Mouse (Mus musculus): ENCODE measurements around the gene Agtpbp1. TPM values are rescaled to one million over a fixed set of nuclear protein-coding genes. Genes with fewer than 3 reads are reported as not detected.
A peak's percentile ranks its signal among the peaks of the same experiment; 100 is the strongest.

Agtpbp1 gene
- polyA plus RNA-seq, 1 experiment from 2014 or later, result 9.3 TPM

- 0 out of 2 replicates have a peak, but pooled peaks cover 3% of the 10 kb centered on the region for H3K36me3 ChIP-seq
- H3K27me3 ChIP-seq, result no peaks in the 10 kb centered on the region
- 79% methylated on average over 1 of the region's 1 CpGs for WGBS
Observed at GRCm38 (mm10) chr13:59456203-59456602, 128.8 kb downstream of the Agtpbp1 start.

GRCm38 (mm10) chr13:59454001-59454785 lies 130.8 kb downstream of the Agtpbp1 start:
- ATAC-seq (ENCODE audit: insufficient number of reproducible peaks, insufficient read depth, low FRiP score, low TSS enrichment, low read depth), result no peak
- 90% methylated on average over 11 of the region's 11 CpGs for WGBS

More at GRCm38 (mm10) chr13:59456203-59456602, 128.8 kb downstream of the Agtpbp1 start:
- no peak for ATAC-seq (ENCODE audit: insufficient number of reproducible peaks, insufficient read depth, low FRiP score, low TSS enrichment, low read depth)
- Histone ChIP-seq H3K9me3 (no peaks in the 10 kb centered on the region), H3K4me1 (replicated peaks) (peaks cover 32% of the 10 kb centered on the region), H3K9ac (replicated peaks) (no peak overlapping the region), H3K27ac (no peak overlapping the region), H3K4me3 (replicated peaks) (no peak overlapping the region), H3K4me2 (no peak overlapping the region)

GRCm38 (mm10) chr13:59453582-59453981 lies 131.4 kb downstream of the Agtpbp1 start:
- no peak for ATAC-seq (ENCODE audit: insufficient number of reproducible peaks, insufficient read depth, low FRiP score, low TSS enrichment, low read depth)
- H3K27ac ChIP-seq, result peak overlapping the region; percentile 86

More at GRCm38 (mm10) chr13:59454001-59454785, 130.8 kb downstream of the Agtpbp1 start:
- Histone ChIP-seq H3K4me3 (replicated peaks) (no peak overlapping the region), H3K27ac (peak overlapping the region; percentile 86; the same call in 1 of the 2 replicates), H3K4me1 (replicated peaks) (peaks cover 32% of the 10 kb centered on the region), H3K27me3 (no peaks in the 10 kb centered on the region), H3K9ac (replicated peaks) (no peak overlapping the region), H3K4me2 (no peak overlapping the region), H3K36me3 (no peaks in the 10 kb centered on the region; the same call in 1 of the 2 replicates), H3K9me3 (no peaks in the 10 kb centered on the region)

GRCm38 (mm10) chr13:59453045-59453444 lies 132.0 kb downstream of the Agtpbp1 start:
- Histone ChIP-seq H3K27ac (peak overlapping the region; percentile 86), H3K4me2 (no peak overlapping the region), H3K4me1 (replicated peaks) (peaks cover 29% of the 10 kb centered on the region), H3K27me3 (no peaks in the 10 kb centered on the region), H3K4me3 (replicated peaks) (no peak overlapping the region), H3K36me3 (no peaks in the 10 kb centered on the region; the same call in 1 of the 2 replicates), H3K9ac (replicated peaks) (no peak overlapping the region), H3K9me3 (no peaks in the 10 kb centered on the region)
- ATAC-seq (ENCODE audit: insufficient number of reproducible peaks, insufficient read depth, low FRiP score, low TSS enrichment, low read depth), result no peak
- WGBS, result 39% methylated on average over 2 of the region's 2 CpGs

More at GRCm38 (mm10) chr13:59453582-59453981, 131.4 kb downstream of the Agtpbp1 start:
- 71% methylated on average over 6 of the region's 6 CpGs for WGBS
- no peak overlapping the region for H3K4me3 ChIP-seq (replicated peaks)
- H3K9me3 ChIP-seq, result no peaks in the 10 kb centered on the region
- H3K36me3 ChIP-seq, result no peaks in the 10 kb centered on the region; the same call in 1 of the 2 replicates
- H3K4me1 ChIP-seq (replicated peaks), result peaks cover 32% of the 10 kb centered on the region
- no peaks in the 10 kb centered on the region for H3K27me3 ChIP-seq
- no peak overlapping the region for H3K4me2 ChIP-seq
- H3K9ac ChIP-seq (replicated peaks), result no peak overlapping the region

- WGBS, result 89% methylated on average over 10 of the region's 10 CpGs
- H3K4me2 ChIP-seq, result no peak overlapping the region
- no peak overlapping the region for H3K4me3 ChIP-seq (replicated peaks)
- ATAC-seq (ENCODE audit: insufficient number of reproducible peaks, insufficient read depth, low FRiP score, low TSS enrichment, low read depth), result no peak
- H3K4me1 ChIP-seq (replicated peaks), result peaks cover 27% of the 10 kb centered on the region
- H3K36me3 ChIP-seq, result no peaks in the 10 kb centered on the region; the same call in 1 of the 2 replicates
- H3K9ac ChIP-seq (replicated peaks), result no peak overlapping the region
- no peak overlapping the region for H3K27ac ChIP-seq
- H3K9me3 ChIP-seq, result no peaks in the 10 kb centered on the region
- no peaks in the 10 kb centered on the region for H3K27me3 ChIP-seq
Observed at GRCm38 (mm10) chr13:59450840-59451239, 134.2 kb downstream of the Agtpbp1 start.

GRCm38 (mm10) chr13:59447130-59447529 lies 137.9 kb downstream of the Agtpbp1 start:
- Histone ChIP-seq H3K9me3 (no peaks in the 10 kb centered on the region), H3K27me3 (no peaks in the 10 kb centered on the region), H3K27ac (no peak overlapping the region), H3K4me3 (replicated peaks) (no peak overlapping the region), H3K36me3 (no peaks in the 10 kb centered on the region; the same call in 1 of the 2 replicates), H3K9ac (replicated peaks) (no peak overlapping the region), H3K4me1 (replicated peaks) (peaks cover 2% of the 10 kb centered on the region; the same call in 1 of the 2 replicates), H3K4me2 (no peak overlapping the region)
- ATAC-seq (ENCODE audit: insufficient number of reproducible peaks, insufficient read depth, low FRiP score, low TSS enrichment, low read depth), result no peak
- 77% methylated on average over 7 of the region's 7 CpGs for WGBS

- no peak overlapping the region for H3K9ac ChIP-seq (replicated peaks)
- H3K27me3 ChIP-seq, result no peaks in the 10 kb centered on the region
- 82% methylated on average over 5 of the region's 5 CpGs for WGBS
- no peak overlapping the region for H3K4me2 ChIP-seq
- no peak overlapping the region for H3K27ac ChIP-seq
- ATAC-seq (ENCODE audit: insufficient number of reproducible peaks, insufficient read depth, low FRiP score, low TSS enrichment, low read depth), result no peak
- no peak overlapping the region for H3K4me3 ChIP-seq (replicated peaks)
- no peaks in the 10 kb centered on the region; the same call in 1 of the 2 replicates for H3K4me1 ChIP-seq (replicated peaks)
- no peaks in the 10 kb centered on the region for H3K9me3 ChIP-seq
- no peaks in the 10 kb centered on the region for H3K36me3 ChIP-seq
Observed at GRCm38 (mm10) chr13:59445179-59445578, 139.8 kb downstream of the Agtpbp1 start.

GRCm38 (mm10) chr13:59444371-59444770 lies 140.7 kb downstream of the Agtpbp1 start:
- no peaks in the 10 kb centered on the region for H3K36me3 ChIP-seq
- H3K27me3 ChIP-seq, result no peaks in the 10 kb centered on the region
- H3K4me3 ChIP-seq (replicated peaks), result no peak overlapping the region
- no peaks in the 10 kb centered on the region for H3K9me3 ChIP-seq
- no peak overlapping the region for H3K4me2 ChIP-seq
- H3K4me1 ChIP-seq (replicated peaks), result no peaks in the 10 kb centered on the region; the same call in 1 of the 2 replicates
- no peak overlapping the region for H3K27ac ChIP-seq
- no peak overlapping the region for H3K9ac ChIP-seq (replicated peaks)
- no peak for ATAC-seq (ENCODE audit: insufficient number of reproducible peaks, insufficient read depth, low FRiP score, low TSS enrichment, low read depth)
- WGBS, result 83% methylated on average over 6 of the region's 6 CpGs

GRCm38 (mm10) chr13:59439683-59440082 lies 145.3 kb downstream of the Agtpbp1 start:
- Histone ChIP-seq H3K4me2 (no peak overlapping the region), H3K27ac (no peak overlapping the region), H3K36me3 (no peaks in the 10 kb centered on the region), H3K4me3 (replicated peaks) (no peak overlapping the region), H3K9ac (replicated peaks) (no peak overlapping the region), H3K27me3 (no peaks in the 10 kb centered on the region), H3K4me1 (replicated peaks) (no peaks in the 10 kb centered on the region; the same call in 1 of the 2 replicates), H3K9me3 (no peaks in the 10 kb centered on the region)
- no peak for ATAC-seq (ENCODE audit: insufficient number of reproducible peaks, insufficient read depth, low FRiP score, low TSS enrichment, low read depth)
- WGBS, result 80% methylated on average over 1 of the region's 1 CpGs

GRCm38 (mm10) chr13:59434554-59434953 lies 150.5 kb downstream of the Agtpbp1 start:
- Histone ChIP-seq H3K9ac (replicated peaks) (no peak overlapping the region), H3K9me3 (no peaks in the 10 kb centered on the region), H3K4me1 (replicated peaks) (peaks cover 9% of the 10 kb centered on the region), H3K27me3 (no peaks in the 10 kb centered on the region), H3K4me3 (replicated peaks) (no peak overlapping the region), H3K4me2 (no peak overlapping the region), H3K27ac (no peak overlapping the region), H3K36me3 (no peaks in the 10 kb centered on the region)
- no peak for ATAC-seq (ENCODE audit: insufficient number of reproducible peaks, insufficient read depth, low FRiP score, low TSS enrichment, low read depth)
- 96% methylated on average over 1 of the region's 1 CpGs for WGBS

GRCm38 (mm10) chr13:59431124-59431864 lies 153.7 kb downstream of the Agtpbp1 start:
- no peaks in the 10 kb centered on the region for H3K27me3 ChIP-seq
- H3K36me3 ChIP-seq, result no peaks in the 10 kb centered on the region
- no peak for ATAC-seq (ENCODE audit: insufficient number of reproducible peaks, insufficient read depth, low FRiP score, low TSS enrichment, low read depth)
- H3K4me2 ChIP-seq, result peak overlapping the region; percentile 48
- peak overlapping the region; percentile 19 for H3K4me3 ChIP-seq (replicated peaks)
- no peaks in the 10 kb centered on the region for H3K9me3 ChIP-seq
- H3K27ac ChIP-seq, result no peak overlapping the region
- WGBS, result 30% methylated on average over 18 of the region's 18 CpGs
- H3K4me1 ChIP-seq (replicated peaks), result peaks cover 9% of the 10 kb centered on the region
- H3K9ac ChIP-seq (replicated peaks), result 0 out of 2 replicates have a peak overlapping the region, but pooled peaks have one; percentile 18

Data from limb, embryonic 12.5 days (tissue).